Mouse (Mus musculus) E14TG2a.4 (cell line): ENCODE results near the gene Abt1.

Source experiments
- CTCF ChIP-seq: conservative IDR thresholded peaks from 2 replicates; pipeline ENCODE4 v1.5.1; 2014; ENCODE audit warnings: low read length
- NANOG ChIP-seq: IDR thresholded peaks from 2 replicates; pipeline ENCODE4 v1.6.1; 2014; ENCODE audit warnings: borderline replicate concordance, low read length, mixed read lengths

DNA sequence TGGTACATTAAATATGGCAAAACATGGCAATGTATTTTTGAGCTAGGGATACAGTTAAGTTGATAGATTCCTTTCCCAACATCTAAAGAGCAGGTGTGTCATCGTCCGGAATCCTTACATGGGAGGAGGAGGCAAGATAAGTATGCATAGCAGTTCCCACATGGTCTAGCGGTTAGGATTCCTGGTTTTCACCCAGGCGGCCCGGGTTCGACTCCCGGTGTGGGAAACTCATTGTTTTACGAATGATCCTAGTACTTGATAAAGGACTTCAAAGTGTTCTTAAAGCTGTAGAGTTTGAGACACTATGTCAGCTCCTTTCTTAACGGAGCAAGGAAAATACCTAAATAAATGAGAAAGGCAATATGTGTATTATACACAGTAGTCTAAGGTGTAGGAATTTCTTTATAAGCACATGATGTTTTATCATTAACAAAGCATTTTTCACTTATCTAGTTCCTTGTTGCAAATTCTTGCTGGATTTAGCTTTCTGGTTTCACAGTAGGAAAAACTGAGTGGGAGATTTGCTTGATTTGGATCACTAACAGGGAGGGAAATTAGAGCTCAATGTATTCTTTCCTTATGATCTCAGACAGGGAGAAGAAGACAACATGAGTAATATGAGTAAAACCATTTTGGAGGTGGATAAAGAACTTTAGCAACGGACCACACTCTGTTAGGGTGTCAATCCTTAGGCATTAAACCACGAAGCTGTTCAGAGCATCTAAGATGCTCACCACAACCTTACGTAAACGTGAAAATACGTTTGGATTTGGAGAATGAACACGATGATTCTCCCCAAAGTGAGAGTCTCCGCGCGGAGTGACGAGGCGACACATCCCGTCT, 39.9 kb upstream of the Abt1 start:
- TF ChIP-seq CTCF (no peak), NANOG (no peak)
